Mouse (Mus musculus): Measurements from ENCODE around the gene Mcpt1.

DNA sequence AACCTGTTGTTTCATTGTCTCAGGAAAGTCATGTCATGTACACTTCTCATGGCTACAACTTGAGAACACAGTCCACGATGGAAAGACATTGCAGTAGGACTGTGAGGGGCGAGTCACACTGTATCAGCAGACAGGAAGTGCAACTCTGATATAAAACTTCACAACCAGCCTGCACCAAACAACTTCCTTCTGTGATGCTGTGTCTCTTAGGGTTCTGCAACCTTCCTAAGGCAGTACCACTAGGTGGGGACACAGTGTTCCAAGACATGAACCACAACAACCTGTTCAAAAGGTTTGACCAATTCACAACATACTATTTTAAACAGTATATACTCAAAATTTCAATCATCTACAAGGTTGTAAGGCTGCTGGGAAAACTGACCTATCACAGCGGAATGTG is 37.6 kb downstream of the Mcpt1 start:
- no peak for TF ChIP-seq CTCF (IDR thresholded peaks at IDR 0.05; ENCODE audit: borderline replicate concordance, control insufficient read depth, extremely low read depth, insufficient read depth, low read length, poor library complexity)
- no peak for TF ChIP-seq POLR2A (IDR thresholded peaks at IDR 0.05; ENCODE audit: control insufficient read depth, extremely low read depth, insufficient read depth, low read length, poor library complexity)

Data from thymus, adult 2 months (tissue).